Mouse (Mus musculus) G1E (cell line): Measurements from ENCODE around the gene Rsph3b. TPM values are rescaled to one million over a fixed set of nuclear protein-coding genes. Genes with fewer than 3 reads are reported as not detected.

Source experiments
- ATAC-seq: 2 replicates; pipeline ENCODE4 v1.8.0; 2016; ENCODE audit warnings: mild to moderate bottlenecking; ENCODE audit not compliant: insufficient number of reproducible peaks, poor library complexity, low FRiP score, severe bottlenecking; ENCODE audit errors: extremely low read depth
- DNase-seq: peaks from one replicate; pipeline ENCODE4 v3.0.0; 2012; ENCODE audit warnings: low spot score
- H3K27me3 ChIP-seq: 2 replicates; pipeline ENCODE4 v1.6.1; 2012; ENCODE audit warnings: mild to moderate bottlenecking, low read length, inconsistent platforms; ENCODE audit not compliant: insufficient read depth
- H3K36me3 ChIP-seq: replicated peaks from 2 replicates; pipeline ENCODE3; 2012; ENCODE audit warnings: mild to moderate bottlenecking, inconsistent platforms
- H3K4me1 ChIP-seq: 2 replicates; pipeline ENCODE4 v1.6.1; 2012; ENCODE audit warnings: low read depth, low read length, inconsistent platforms, mixed read lengths; ENCODE audit not compliant: insufficient read depth
- H3K4me3 ChIP-seq: 2 replicates; pipeline ENCODE4 v1.5.1; 2012; ENCODE audit warnings: low read depth, mild to moderate bottlenecking, inconsistent platforms, low read length, moderate library complexity, mixed read lengths
- H3K9me3 ChIP-seq: replicated peaks from 2 replicates; pipeline ENCODE4 v1.6.1; 2012; ENCODE audit warnings: inconsistent platforms
- CTCF ChIP-seq: IDR thresholded peaks from 2 replicates; pipeline ENCODE4 v1.5.1; 2012; ENCODE audit warnings: low read depth, low read length, inconsistent platforms, mixed read lengths
- GATA1 ChIP-seq: IDR thresholded peaks from 2 replicates; pipeline ENCODE4 v1.6.1; 2012; ENCODE audit warnings: borderline replicate concordance, low read length, inconsistent platforms, mixed read lengths
- GATA2 ChIP-seq: IDR thresholded peaks from 2 replicates; pipeline ENCODE4 v1.6.1; 2012; ENCODE audit warnings: low read depth, low read length, inconsistent platforms, borderline replicate concordance
- POLR2AphosphoS5 ChIP-seq: IDR thresholded peaks from 2 replicates; pipeline ENCODE4 v1.6.1; 2012; ENCODE audit warnings: low read depth, low read length, inconsistent platforms; ENCODE audit not compliant: insufficient replicate concordance
- TAL1 ChIP-seq: conservative IDR thresholded peaks from 2 replicates; pipeline ENCODE4 v1.6.1; 2012; ENCODE audit warnings: low read depth, low read length, inconsistent platforms, mixed read lengths
- polyA plus RNA-seq: library from polyadenylated mRNA; stranded (reverse); fragments of >175 nt; gene quantifications from 2 replicates; pipeline ENCODE4 v1.2.3, GENCODE M21; 2012
- total RNA-seq, 2 experiments: library from RNA; stranded (forward) in 1 of 2; stranded (reverse) in 1 of 2; fragments of 200-1000 nt in 1 of 2; fragments of >200 nt in 1 of 2; fragmentation: Nextera tagmentation in 1 of 2; gene quantifications; 2 replicates each; pipeline ENCODE4 v1.2.3; 2014 to 2017

Rsph3b gene
- total and polyA plus RNA-seq, 3 experiments: 21.7 to 23.3 (median 23.2) TPM

DNA sequence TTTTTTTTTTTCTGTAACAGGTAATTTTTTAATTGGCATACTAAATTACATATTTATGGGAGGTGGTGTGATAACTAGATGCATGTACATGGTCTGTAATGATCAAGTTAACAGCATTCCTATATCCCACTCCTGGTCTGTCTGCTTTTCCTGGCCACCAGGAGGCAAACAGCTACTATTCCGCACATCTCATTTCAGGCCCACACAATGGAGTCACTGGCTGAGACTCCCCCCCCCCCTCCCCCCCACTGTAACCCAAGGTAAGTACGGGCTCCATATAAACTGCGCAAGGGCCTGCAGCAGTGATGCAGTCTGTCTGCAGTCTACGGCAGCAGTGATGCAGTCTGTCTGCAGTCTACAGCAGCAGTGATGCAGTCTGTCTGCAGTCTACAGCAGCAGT lies 51.7 kb downstream of the Rsph3b start:
- no peaks in the 10 kb centered on the region for H3K36me3 ChIP-seq
- no peaks in the 10 kb centered on the region for H3K9me3 ChIP-seq
- DNase-seq: no peak
- no peaks in the 10 kb centered on the region for H3K27me3 ChIP-seq
- TF ChIP-seq TAL1: no peak
- no peak for TF ChIP-seq CTCF
- TF ChIP-seq GATA1: no peak
- TF ChIP-seq POLR2AphosphoS5: no peak
- TF ChIP-seq GATA2: no peak
- peaks cover 8% of the 10 kb centered on the region for H3K4me1 ChIP-seq
- ATAC-seq: no peak
- no peak overlapping the region for H3K4me3 ChIP-seq

DNA sequence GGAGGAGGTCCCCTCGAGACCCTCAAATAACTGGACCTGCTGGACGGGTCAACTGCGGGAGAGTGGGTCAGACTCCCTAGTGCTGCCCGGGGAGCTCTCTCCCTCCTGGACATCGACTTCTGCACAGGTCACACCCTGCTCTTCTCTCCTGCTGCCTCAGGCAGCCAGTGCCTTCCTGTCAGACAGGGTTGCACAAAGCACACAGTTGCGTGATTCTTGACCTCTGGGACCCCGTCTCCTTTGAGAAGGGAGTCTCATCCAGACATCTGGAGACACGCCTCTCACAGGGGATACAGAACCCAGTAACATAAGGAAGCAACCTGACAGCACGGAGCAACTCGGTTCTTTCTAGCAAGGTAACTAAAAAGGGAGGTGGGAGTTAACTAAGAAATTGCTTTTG lies 55.1 kb downstream of the Rsph3b start:
- no peaks in the 10 kb centered on the region for H3K9me3 ChIP-seq
- ATAC-seq (no peak), DNase-seq (no peak)
- H3K4me1 ChIP-seq: peaks cover 8% of the 10 kb centered on the region
- H3K36me3 ChIP-seq: no peaks in the 10 kb centered on the region
- no peak for TF ChIP-seq GATA1
- TF ChIP-seq CTCF: no peak
- no peak for TF ChIP-seq GATA2
- TF ChIP-seq TAL1: no peak
- TF ChIP-seq POLR2AphosphoS5: no peak
- no peak overlapping the region for H3K4me3 ChIP-seq
- H3K27me3 ChIP-seq: no peaks in the 10 kb centered on the region

DNA sequence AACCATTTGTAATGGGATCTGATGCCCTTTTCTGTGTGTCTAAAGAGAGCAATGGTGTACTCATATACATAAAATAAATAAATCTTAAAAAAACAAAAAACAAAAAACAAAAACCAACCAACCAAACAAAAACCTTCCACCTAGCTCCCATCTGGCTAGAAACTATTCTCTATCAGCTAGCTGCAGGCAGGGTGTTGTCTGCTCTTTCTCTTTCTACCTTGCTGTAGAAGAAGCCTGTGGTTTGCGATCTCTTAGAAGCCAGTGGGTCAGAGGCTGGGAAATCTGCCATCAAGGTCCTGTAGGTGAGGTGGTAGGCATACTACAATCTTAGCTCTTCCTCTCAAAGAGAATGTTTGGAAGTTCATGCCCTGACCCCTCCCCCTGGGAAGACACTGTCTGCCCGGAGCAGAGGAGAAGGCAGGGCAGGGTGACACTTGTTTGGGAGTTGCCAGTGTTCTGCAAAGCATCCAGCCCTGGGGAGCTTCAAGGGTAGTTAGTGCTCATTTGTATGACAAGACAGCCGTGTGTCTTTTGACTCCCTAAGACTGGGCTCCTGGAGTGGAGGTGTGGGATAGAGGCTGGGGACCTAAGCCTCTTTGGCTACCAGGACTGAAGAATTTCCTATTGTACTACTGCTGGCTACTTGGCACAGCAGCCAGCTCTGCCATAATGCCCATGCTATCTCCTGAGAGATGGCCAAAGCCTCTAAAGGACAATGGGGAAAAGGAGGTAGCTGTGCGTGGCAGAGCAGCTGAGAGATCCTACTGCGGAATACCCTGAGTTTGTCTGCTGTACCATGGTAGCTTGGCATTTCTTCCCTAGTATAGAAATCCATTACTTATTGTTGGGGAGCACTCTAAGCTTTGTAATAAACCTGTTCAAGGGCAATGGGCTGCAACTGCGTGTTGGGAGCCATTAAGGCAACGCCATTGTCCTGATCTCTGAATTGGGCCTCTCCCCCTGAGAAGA lies 56.2 kb downstream of the Rsph3b start:
- ATAC-seq (no peak), DNase-seq (no peak)
- Histone ChIP-seq H3K4me1 (peaks cover 8% of the 10 kb centered on the region), H3K36me3 (no peaks in the 10 kb centered on the region), H3K9me3 (no peaks in the 10 kb centered on the region), H3K4me3 (no peak overlapping the region), H3K27me3 (no peaks in the 10 kb centered on the region)
- TF ChIP-seq GATA1 (no peak), POLR2AphosphoS5 (no peak), CTCF (no peak)

DNA sequence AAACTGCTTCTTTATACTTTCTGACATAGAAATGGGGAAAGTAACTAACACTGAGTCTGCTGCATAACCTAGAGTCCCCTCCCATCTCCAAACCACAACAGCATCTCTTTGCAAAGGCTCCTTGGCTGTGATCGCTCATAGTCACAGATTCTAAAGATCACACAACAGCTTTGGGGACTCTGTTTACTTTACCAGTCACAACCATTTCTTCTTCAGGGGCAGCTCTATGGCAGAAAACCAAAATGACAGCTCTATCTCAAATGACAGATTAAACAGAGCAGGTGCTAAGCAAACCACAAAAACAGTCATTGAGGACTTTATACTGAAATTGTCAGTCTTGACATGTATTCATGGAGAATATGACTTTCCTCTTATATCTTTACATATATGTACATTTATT lies 62.0 kb downstream of the Rsph3b start:
- no peak for DNase-seq
- TF ChIP-seq GATA1 (no peak), TAL1 (no peak), POLR2AphosphoS5 (no peak), CTCF (no peak), GATA2 (no peak)
- Histone ChIP-seq H3K27me3 (peaks cover 3% of the 10 kb centered on the region; the same call in 1 of the 2 replicates), H3K4me3 (no peak overlapping the region), H3K36me3 (no peaks in the 10 kb centered on the region), H3K4me1 (no peaks in the 10 kb centered on the region), H3K9me3 (no peaks in the 10 kb centered on the region)
- no peak for ATAC-seq

DNA sequence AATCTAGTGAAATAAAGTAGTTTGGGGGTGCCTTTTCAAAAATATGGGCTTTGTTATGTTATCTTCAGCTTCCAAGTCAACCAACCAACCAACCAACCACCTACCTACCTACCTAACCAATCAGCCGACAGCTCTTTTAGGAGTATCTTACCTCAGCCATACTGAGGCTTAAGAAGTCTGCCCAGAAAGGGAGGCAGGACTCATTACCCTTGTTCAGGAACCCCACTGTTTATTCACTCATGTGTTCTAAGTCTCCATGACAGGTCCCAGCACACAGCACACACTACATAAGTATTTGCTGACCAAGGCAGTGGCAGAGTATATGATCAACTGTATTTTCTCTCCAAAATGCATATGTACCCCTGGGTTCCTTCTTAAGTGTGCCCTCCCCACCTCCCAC lies 64.0 kb downstream of the Rsph3b start:
- ATAC-seq (no peak), DNase-seq (no peak)
- Histone ChIP-seq H3K36me3 (no peaks in the 10 kb centered on the region), H3K4me3 (no peak overlapping the region), H3K9me3 (no peaks in the 10 kb centered on the region), H3K27me3 (peaks cover 3% of the 10 kb centered on the region; the same call in 1 of the 2 replicates), H3K4me1 (no peaks in the 10 kb centered on the region)
- TF ChIP-seq POLR2AphosphoS5: no peak
- TF ChIP-seq GATA2: no peak
- TF ChIP-seq CTCF: no peak
- no peak for TF ChIP-seq GATA1
- no peak for TF ChIP-seq TAL1

DNA sequence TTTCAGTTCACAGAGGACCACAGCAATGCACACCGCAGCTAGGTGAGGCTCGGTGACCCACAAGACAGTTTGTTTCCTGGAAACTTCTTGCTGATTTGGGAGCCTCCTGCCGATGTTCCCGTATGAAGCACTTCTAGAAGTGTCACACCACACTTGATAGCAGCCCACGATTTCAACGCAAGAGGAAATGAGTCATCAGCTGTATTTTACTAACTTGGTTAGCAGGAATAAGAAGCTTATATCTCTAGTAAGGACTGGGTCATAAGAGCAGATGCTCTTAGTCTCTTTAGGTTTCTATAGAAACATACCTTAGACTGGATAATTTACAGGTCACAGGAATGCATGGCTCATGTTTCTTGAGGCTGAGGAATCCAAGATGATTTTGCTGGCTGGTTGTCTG lies 67.2 kb downstream of the Rsph3b start:
- no peak for ATAC-seq

More for the DNA sequence above, 67.2 kb downstream of the Rsph3b start:
- no peaks in the 10 kb centered on the region for H3K9me3 ChIP-seq
- H3K4me3 ChIP-seq: no peak overlapping the region
- no peaks in the 10 kb centered on the region for H3K4me1 ChIP-seq
- H3K36me3 ChIP-seq: no peaks in the 10 kb centered on the region
- peaks cover 3% of the 10 kb centered on the region; the same call in 1 of the 2 replicates for H3K27me3 ChIP-seq
- no peak for TF ChIP-seq POLR2AphosphoS5
- no peak for TF ChIP-seq CTCF
- no peak for TF ChIP-seq TAL1
- TF ChIP-seq GATA2: no peak
- no peak for TF ChIP-seq GATA1
- no peak for DNase-seq
